In the genomic region with DNA sequence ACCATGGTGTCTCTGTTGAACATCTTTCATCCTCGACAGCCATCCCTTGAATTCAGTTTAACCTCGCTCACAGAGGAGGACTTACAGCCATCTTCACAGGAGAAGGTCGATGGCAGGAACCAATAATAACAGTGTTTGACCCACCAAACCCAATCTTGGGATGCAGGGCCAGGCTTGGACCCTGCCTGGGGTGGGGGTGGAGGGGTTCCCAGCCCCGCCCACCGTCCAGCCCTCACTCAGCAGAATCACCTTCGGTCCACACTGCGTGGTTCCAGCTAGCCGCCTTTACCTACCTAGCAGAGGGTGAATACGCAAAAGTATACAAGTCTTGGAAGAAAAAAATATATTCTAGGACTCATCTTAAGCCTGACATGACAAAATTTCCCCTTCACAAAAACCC, we compare ENCODE assay signal across 27 mouse cellular contexts.
DNase-seq lines count a peak whose midpoint lies in the region; ATAC-seq lines count a peak whose summit lies in the region.
"Had no signal": no experiment of that assay in that cellular context is flagged by ENCODE, and none has a peak within 500 bp of the region (broad histone marks: within the 10 kb centered on the region; RNA-seq: fewer than 3 reads in every experiment).

No protein-coding gene starts in this region.

- no peaks in the 10 kb centered on the region for H3K36me3 ChIP-seq in embryonic facial prominence, embryonic 13.5 days
- H3K36me3 ChIP-seq in embryonic facial prominence, embryonic 10.5 days (replicated peaks): no peaks in the 10 kb centered on the region
- no peaks in the 10 kb centered on the region for H3K36me3 ChIP-seq in midbrain, embryonic 13.5 days
- no peaks in the 10 kb centered on the region for H3K36me3 ChIP-seq in midbrain, embryonic 14.5 days (ENCODE audit: control insufficient read depth, insufficient read depth, low read length)
- H3K36me3 ChIP-seq in hindbrain, embryonic 13.5 days: no peaks in the 10 kb centered on the region
- H3K36me3 ChIP-seq in neural tube, embryonic 13.5 days: no peaks in the 10 kb centered on the region
- H3K36me3 ChIP-seq: embryonic facial prominence, embryonic 15.5 days; heart, embryonic 13.5 days; liver, embryonic 15.5 days; lung, embryonic 15.5 days had no signal

- H3K4me2 ChIP-seq in embryonic facial prominence, embryonic 13.5 days: no peak overlapping the region
- H3K4me2 ChIP-seq in midbrain, embryonic 13.5 days (replicated peaks): no peak overlapping the region
- H3K4me2 ChIP-seq in midbrain, embryonic 14.5 days (ENCODE audit: low read length): no peak overlapping the region
- no peak overlapping the region for H3K4me2 ChIP-seq in hindbrain, embryonic 13.5 days
- no peak overlapping the region for H3K4me2 ChIP-seq in neural tube, embryonic 13.5 days
- H3K4me2 ChIP-seq: embryonic facial prominence, embryonic 15.5 days; heart, embryonic 13.5 days; liver, embryonic 15.5 days; lung, embryonic 15.5 days had no signal

- H3K9ac ChIP-seq in embryonic facial prominence, embryonic 13.5 days: no peak overlapping the region
- no peak overlapping the region for H3K9ac ChIP-seq in midbrain, embryonic 13.5 days (replicated peaks)
- no peak overlapping the region for H3K9ac ChIP-seq in midbrain, embryonic 14.5 days (replicated peaks; ENCODE audit: low read length)
- H3K9ac ChIP-seq in hindbrain, embryonic 13.5 days: no peak overlapping the region
- no peak overlapping the region for H3K9ac ChIP-seq in neural tube, embryonic 13.5 days
- H3K9ac ChIP-seq: embryonic facial prominence, embryonic 15.5 days; heart, embryonic 13.5 days; liver, embryonic 15.5 days; lung, embryonic 15.5 days had no signal

- H3K27ac ChIP-seq in embryonic facial prominence, embryonic 13.5 days: no peak overlapping the region
- no peak overlapping the region for H3K27ac ChIP-seq in embryonic facial prominence, embryonic 10.5 days (replicated peaks)
- no peak overlapping the region for H3K27ac ChIP-seq in midbrain, embryonic 13.5 days
- H3K27ac ChIP-seq in midbrain, embryonic 14.5 days (replicated peaks; ENCODE audit: low read depth, low read length): no peak overlapping the region
- peak overlapping the region; percentile 74 for H3K27ac ChIP-seq in hindbrain, embryonic 13.5 days
- H3K27ac ChIP-seq in neural tube, embryonic 13.5 days (replicated peaks): peak overlapping the region; percentile 82
- H3K27ac ChIP-seq: embryonic facial prominence, embryonic 15.5 days; heart, embryonic 13.5 days; liver, embryonic 15.5 days; lung, embryonic 15.5 days had no signal

- no peak for DNase-seq in embryonic facial prominence, embryonic 10.5 days (ENCODE audit: low spot score)
- no peak for DNase-seq in midbrain, embryonic 14.5 days
- no peak for DNase-seq in cerebellum, postnatal 25 days
- DNase-seq in urinary bladder, adult 18-20 months (ENCODE audit: low spot score in 2 of 2): no peak
- DNase-seq: adrenal gland, postnatal 10 days; cerebellum, adult 2 months; cerebellum, postnatal 36 days; gastrocnemius, postnatal 10 days; heart, adult 18-20 months; heart, postnatal 14 days; kidney, adult 2 months; kidney, postnatal 14 days; left cerebral cortex, postnatal 4 days; liver; lung, postnatal 36 days; retina, postnatal 1 day; right cerebral cortex, postnatal 25 days; spleen, adult 18-20 months; thymus, postnatal 14 days had no signal

- 0 out of 2 replicates have a peak, but pooled peaks have one; percentile 70 for ATAC-seq in embryonic facial prominence, embryonic 13.5 days (ENCODE audit: insufficient number of reproducible peaks, insufficient read depth, low FRiP score, low TSS enrichment, low read depth)
- ATAC-seq in midbrain, embryonic 13.5 days: 0 out of 2 replicates have a peak, but pooled peaks have one; percentile 50
- no peak for ATAC-seq in midbrain, embryonic 14.5 days (ENCODE audit: low FRiP score, low TSS enrichment)
- 0 out of 2 replicates have a peak, but pooled peaks have one; percentile 25 for ATAC-seq in hindbrain, embryonic 13.5 days (ENCODE audit: low FRiP score)
- ATAC-seq in neural tube, embryonic 13.5 days (ENCODE audit: low read depth): peak; percentile 62; the same call in 1 of the 2 replicates

- 91% methylated on average over 9 of the region's 9 CpGs for WGBS in embryonic facial prominence, embryonic 13.5 days
- 92% methylated on average over 9 of the region's 9 CpGs for WGBS in embryonic facial prominence, embryonic 10.5 days
- WGBS in midbrain, embryonic 13.5 days: 86% methylated on average over 9 of the region's 9 CpGs
- WGBS in midbrain, embryonic 14.5 days: 84% methylated on average over 9 of the region's 9 CpGs
- WGBS in hindbrain, embryonic 13.5 days: 70% methylated on average over 9 of the region's 9 CpGs
- WGBS in neural tube, embryonic 13.5 days: 36% methylated on average over 9 of the region's 9 CpGs

- H3K4me1 ChIP-seq in embryonic facial prominence, embryonic 13.5 days: 0 out of 2 replicates have a peak, but pooled peaks cover 3% of the 10 kb centered on the region
- peaks cover 29% of the 10 kb centered on the region for H3K4me1 ChIP-seq in embryonic facial prominence, embryonic 10.5 days
- peaks cover 7% of the 10 kb centered on the region for H3K4me1 ChIP-seq in midbrain, embryonic 13.5 days (replicated peaks)
- H3K4me1 ChIP-seq in midbrain, embryonic 14.5 days (ENCODE audit: control insufficient read depth, insufficient read depth, low read length): no peaks in the 10 kb centered on the region
- peaks cover 12% of the 10 kb centered on the region for H3K4me1 ChIP-seq in hindbrain, embryonic 13.5 days (replicated peaks)
- peaks cover 45% of the 10 kb centered on the region for H3K4me1 ChIP-seq in neural tube, embryonic 13.5 days (replicated peaks)
- H3K4me1 ChIP-seq: embryonic facial prominence, embryonic 15.5 days; heart, embryonic 13.5 days; liver, embryonic 15.5 days; lung, embryonic 15.5 days had no signal

- H3K27me3 ChIP-seq in embryonic facial prominence, embryonic 13.5 days: no peaks in the 10 kb centered on the region
- H3K27me3 ChIP-seq in embryonic facial prominence, embryonic 10.5 days (replicated peaks; ENCODE audit: low read depth, poor library complexity, severe bottlenecking): no peaks in the 10 kb centered on the region
- H3K27me3 ChIP-seq in midbrain, embryonic 13.5 days: peaks cover 2% of the 10 kb centered on the region; the same call in 1 of the 2 replicates
- no peaks in the 10 kb centered on the region for H3K27me3 ChIP-seq in midbrain, embryonic 14.5 days (ENCODE audit: control insufficient read depth, insufficient read depth, low read length)
- H3K27me3 ChIP-seq in hindbrain, embryonic 13.5 days: no peaks in the 10 kb centered on the region
- H3K27me3 ChIP-seq in neural tube, embryonic 13.5 days: no peaks in the 10 kb centered on the region
- H3K27me3 ChIP-seq: embryonic facial prominence, embryonic 15.5 days; heart, embryonic 13.5 days; liver, embryonic 15.5 days; lung, embryonic 15.5 days had no signal

- H3K9me3 ChIP-seq in embryonic facial prominence, embryonic 13.5 days: no peaks in the 10 kb centered on the region
- H3K9me3 ChIP-seq in embryonic facial prominence, embryonic 10.5 days: no peaks in the 10 kb centered on the region
- no peaks in the 10 kb centered on the region for H3K9me3 ChIP-seq in midbrain, embryonic 13.5 days
- no peaks in the 10 kb centered on the region for H3K9me3 ChIP-seq in midbrain, embryonic 14.5 days (ENCODE audit: control insufficient read depth, low read length)
- no peaks in the 10 kb centered on the region for H3K9me3 ChIP-seq in hindbrain, embryonic 13.5 days
- no peaks in the 10 kb centered on the region for H3K9me3 ChIP-seq in neural tube, embryonic 13.5 days
- H3K9me3 ChIP-seq: embryonic facial prominence, embryonic 15.5 days; heart, embryonic 13.5 days; liver, embryonic 15.5 days; lung, embryonic 15.5 days had no signal

- no peak overlapping the region for H3K4me3 ChIP-seq in embryonic facial prominence, embryonic 13.5 days
- no peak overlapping the region for H3K4me3 ChIP-seq in embryonic facial prominence, embryonic 10.5 days
- H3K4me3 ChIP-seq in midbrain, embryonic 13.5 days (replicated peaks): no peak overlapping the region
- no peak overlapping the region for H3K4me3 ChIP-seq in midbrain, embryonic 14.5 days (replicated peaks; ENCODE audit: low read depth, low read length)
- no peak overlapping the region for H3K4me3 ChIP-seq in hindbrain, embryonic 13.5 days
- no peak overlapping the region for H3K4me3 ChIP-seq in neural tube, embryonic 13.5 days
- H3K4me3 ChIP-seq: embryonic facial prominence, embryonic 15.5 days; heart, embryonic 13.5 days; liver, embryonic 15.5 days; lung, embryonic 15.5 days had no signal

Comparison
In these comparisons a context has a peak if more than half of its experiments do, and no peak if none do; other contexts are left out.
1. H3K27ac ChIP-seq: peak in hindbrain, embryonic 13.5 days (single experiment) and neural tube, embryonic 13.5 days (single experiment); none in embryonic facial prominence, embryonic 13.5 days (single experiment), embryonic facial prominence, embryonic 10.5 days (single experiment), midbrain, embryonic 13.5 days (single experiment) and midbrain, embryonic 14.5 days (single experiment).